Mouse (Mus musculus) E14TG2a.4 (cell line): ENCODE measurements around the gene Pex5.
"Not testable (repeated sequence)": the region's sequence is repeated elsewhere in the genome, so short reads cannot be mapped to it uniquely, and the experiment has no call there.

Experiments used
- H3K27me3 ChIP-seq: 2 replicates; pipeline ENCODE4 v1.6.1; 2014; ENCODE audit warnings: low read length, control low read depth; ENCODE audit not compliant: insufficient read depth
- H3K36me3 ChIP-seq: 2 replicates; pipeline ENCODE4 v1.6.1; 2014; ENCODE audit warnings: low read length, control low read depth; ENCODE audit not compliant: insufficient read depth
- H3K4me1 ChIP-seq: replicated peaks from 2 replicates; pipeline ENCODE4 v1.6.1; 2014; ENCODE audit warnings: low read depth, low read length, control low read depth
- H3K4me3 ChIP-seq: replicated peaks from 2 replicates; pipeline ENCODE4 v1.5.1; 2014; ENCODE audit warnings: mild to moderate bottlenecking, low read length
- H3K9me3 ChIP-seq: 2 replicates; pipeline ENCODE4 v1.6.1; 2014; ENCODE audit warnings: low read length, control low read depth
- CTCF ChIP-seq: conservative IDR thresholded peaks from 2 replicates; pipeline ENCODE4 v1.5.1; 2014; ENCODE audit warnings: low read length
- NANOG ChIP-seq: IDR thresholded peaks from 2 replicates; pipeline ENCODE4 v1.6.1; 2014; ENCODE audit warnings: borderline replicate concordance, low read length, mixed read lengths
- POU5F1 ChIP-seq: IDR thresholded peaks from 2 replicates; pipeline ENCODE4 v1.6.1; 2014; ENCODE audit warnings: low read length, borderline replicate concordance

The Pex5 gene

GRCm38 (mm10) chr6:124399738-124400137 is 15.1 kb downstream of the Pex5 start:
- H3K4me3 ChIP-seq: 0 out of 2 replicates have a peak overlapping the region, but pooled peaks have one; percentile 7
- H3K4me1 ChIP-seq: peaks cover 43% of the 10 kb centered on the region
- TF ChIP-seq CTCF: no peak
- no peak for TF ChIP-seq POU5F1
- TF ChIP-seq NANOG: no peak
- H3K9me3 ChIP-seq: no peaks in the 10 kb centered on the region
- peaks cover 86% of the 10 kb centered on the region for H3K36me3 ChIP-seq
- H3K27me3 ChIP-seq: no peaks in the 10 kb centered on the region

GRCm38 (mm10) chr6:124394991-124395390 is 19.9 kb downstream of the Pex5 start:
- H3K36me3 ChIP-seq: peaks cover 40% of the 10 kb centered on the region
- peaks cover 21% of the 10 kb centered on the region for H3K4me1 ChIP-seq
- not testable (repeated sequence) for H3K27me3 ChIP-seq, H3K4me3 ChIP-seq, H3K9me3 ChIP-seq

GRCm38 (mm10) chr6:124380142-124380541 is 34.7 kb downstream of the Pex5 start:
- H3K27me3 ChIP-seq: no peaks in the 10 kb centered on the region
- no peaks in the 10 kb centered on the region for H3K9me3 ChIP-seq
- no peaks in the 10 kb centered on the region for H3K4me1 ChIP-seq
- no peaks in the 10 kb centered on the region for H3K36me3 ChIP-seq
- TF ChIP-seq CTCF (peak; percentile 14; the same call in 1 of the 2 replicates), POU5F1 (no peak), NANOG (no peak)
- H3K4me3 ChIP-seq: no peak overlapping the region

- H3K4me3 ChIP-seq: no peak overlapping the region
- no peaks in the 10 kb centered on the region for H3K27me3 ChIP-seq
- H3K9me3 ChIP-seq: no peaks in the 10 kb centered on the region
- H3K36me3 ChIP-seq: no peaks in the 10 kb centered on the region
- H3K4me1 ChIP-seq: no peaks in the 10 kb centered on the region
- no peak for TF ChIP-seq POU5F1
- TF ChIP-seq CTCF: peak; percentile 76
Observed at GRCm38 (mm10) chr6:124379331-124379730, 35.5 kb downstream of the Pex5 start.

- Histone ChIP-seq H3K4me1 (no peaks in the 10 kb centered on the region), H3K27me3 (no peaks in the 10 kb centered on the region), H3K9me3 (no peaks in the 10 kb centered on the region), H3K36me3 (no peaks in the 10 kb centered on the region), H3K4me3 (no peak overlapping the region)
- TF ChIP-seq CTCF (no peak), NANOG (no peak), POU5F1 (no peak)
Observed at GRCm38 (mm10) chr6:124377494-124378255, 37.2 kb downstream of the Pex5 start.

- H3K36me3 ChIP-seq: no peaks in the 10 kb centered on the region
- H3K4me3 ChIP-seq: no peak overlapping the region
- TF ChIP-seq CTCF: no peak
- TF ChIP-seq NANOG: no peak
- TF ChIP-seq POU5F1: no peak
- no peaks in the 10 kb centered on the region for H3K4me1 ChIP-seq
- H3K27me3 ChIP-seq: no peaks in the 10 kb centered on the region
- no peaks in the 10 kb centered on the region for H3K9me3 ChIP-seq
Observed at GRCm38 (mm10) chr6:124376311-124376710, 38.6 kb downstream of the Pex5 start.

- no peak overlapping the region for H3K4me3 ChIP-seq
- H3K9me3 ChIP-seq: no peaks in the 10 kb centered on the region
- no peaks in the 10 kb centered on the region for H3K4me1 ChIP-seq
- no peaks in the 10 kb centered on the region for H3K36me3 ChIP-seq
- H3K27me3 ChIP-seq: no peaks in the 10 kb centered on the region
- TF ChIP-seq POU5F1 (no peak), CTCF (no peak), NANOG (no peak)
Observed at GRCm38 (mm10) chr6:124375435-124375884, 39.4 kb downstream of the Pex5 start.

- Histone ChIP-seq H3K9me3 (no peaks in the 10 kb centered on the region), H3K4me3 (no peak overlapping the region), H3K27me3 (no peaks in the 10 kb centered on the region), H3K36me3 (no peaks in the 10 kb centered on the region), H3K4me1 (no peaks in the 10 kb centered on the region)
- TF ChIP-seq POU5F1 (no peak), CTCF (no peak), NANOG (no peak)
Observed at GRCm38 (mm10) chr6:124374683-124375082, 40.2 kb downstream of the Pex5 start.
